Mouse (Mus musculus) fat pad, adult 2 months (tissue): ENCODE measurements at regions not wholly inside any gene's neighbourhood (a gene's known extent, or its start where the extent isn't known, plus 50 kb on each side); places are given as distances from the start of the nearest gene placed in this dataset.

Experiments
- DNase-seq: peaks from one replicate; pipeline ENCODE4 v3.0.0-alpha.2; 2011; ENCODE audit warnings: low read depth, low spot score; ENCODE audit errors: extremely low read depth

DNA sequence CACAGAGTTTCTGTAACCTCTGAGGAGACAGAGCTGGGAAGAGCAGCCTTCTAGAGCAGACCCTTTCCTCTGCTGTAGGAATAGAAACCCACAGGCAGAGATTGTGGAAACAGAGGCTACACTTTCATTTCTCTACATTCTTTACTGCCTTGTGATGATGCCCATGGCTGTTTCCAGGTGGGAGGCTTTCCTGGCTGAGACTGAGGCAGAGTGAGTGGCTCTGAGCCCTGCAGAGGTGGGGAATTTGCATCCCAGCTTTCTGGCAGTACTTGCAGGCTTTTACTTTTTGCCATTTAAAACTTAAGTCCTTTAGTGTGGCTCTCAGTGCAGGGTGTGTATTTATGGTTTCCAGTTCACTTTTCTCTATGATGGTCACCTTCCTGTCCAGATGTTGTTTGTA is 50.5 kb upstream of the Slc22a23 start:
- no peak for DNase-seq

DNA sequence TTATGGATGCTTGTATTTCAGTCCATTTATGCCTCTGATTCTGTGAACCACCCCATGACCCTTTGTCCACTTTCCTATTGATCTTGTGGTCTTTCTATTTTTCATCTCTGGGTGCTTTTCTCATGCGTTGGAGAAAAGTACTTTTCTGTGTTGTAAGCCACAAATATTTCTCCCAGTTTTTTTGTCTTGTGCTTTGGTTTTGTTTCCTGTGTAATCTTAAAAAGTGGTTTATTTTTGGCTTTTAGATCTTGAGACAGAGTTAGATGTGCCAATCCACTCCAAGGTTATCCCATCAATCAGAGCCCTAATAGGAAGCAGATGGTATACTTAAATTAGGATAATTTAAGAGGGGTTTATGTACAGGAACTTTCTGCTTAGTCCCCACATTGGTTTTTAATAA is 50.0 kb upstream of the Slc22a23 start:
- no peak for DNase-seq
